Mouse (Mus musculus): ENCODE data around the gene Psmd14.

- TF ChIP-seq EP300 (IDR thresholded peaks at IDR 0.05; ENCODE audit: low read depth in 1 of 2, low read length in 2 of 2) (no peak), TBP (IDR thresholded peaks at IDR 0.05; ENCODE audit: low read depth, low read length) (no peak), CTCF (IDR thresholded peaks at IDR 0.05 in 2 of 3, conservative IDR thresholded peaks at IDR 0.05 in 1 of 3; ENCODE audit: control insufficient read depth in 1 of 3, insufficient read depth in 1 of 3, low read depth in 2 of 3, low read length in 3 of 3, poor library complexity in 1 of 3, severe bottlenecking in 1 of 3) (no peak), RAD21 (IDR thresholded peaks at IDR 0.05; ENCODE audit: low read depth, low read length) (no peak), POLR2AphosphoS2 (IDR thresholded peaks at IDR 0.05; ENCODE audit: low read length) (no peak), JUND (IDR thresholded peaks at IDR 0.05; ENCODE audit: low read depth, low read length) (no peak), NELFE (IDR thresholded peaks at IDR 0.05; ENCODE audit: low read depth, low read length) (no peak), POLR2A (IDR thresholded peaks at IDR 0.05; ENCODE audit: control insufficient read depth in 1 of 2, insufficient read depth in 1 of 2, low read depth in 1 of 2, low read length in 2 of 2, poor library complexity in 1 of 2) (no peak), MAZ (IDR thresholded peaks at IDR 0.05; ENCODE audit: low read depth, low read length) (no peak), MEF2A (IDR thresholded peaks at IDR 0.05; ENCODE audit: extremely low read depth, insufficient replicate concordance, low read depth, low read length, poor library complexity, severe bottlenecking) (no peak), GATA1 (IDR thresholded peaks at IDR 0.05; ENCODE audit: low read depth, low read length) (no peak), USF1 (IDR thresholded peaks at IDR 0.05; ENCODE audit: low read depth, low read length) (no peak), POLR2AphosphoS5 (IDR thresholded peaks at IDR 0.05; ENCODE audit: borderline replicate concordance, low read depth, low read length) (no peak), USF2 (IDR thresholded peaks at IDR 0.05; ENCODE audit: borderline replicate concordance in 1 of 2, insufficient read depth in 1 of 2, low read depth in 1 of 2, low read length in 2 of 2) (no peak)
Observed at GRCm38 (mm10) chr2:61747411-61747810, 35.9 kb downstream of the Psmd14 start.

All from MEL (cell line).